Mouse (Mus musculus): ENCODE results near the gene Psors1c2. TPM values are rescaled to one million over a fixed set of nuclear protein-coding genes. Genes with fewer than 3 reads are reported as not detected.

Gene Psors1c2
- polyA plus RNA-seq, 1 experiment: 0.98 TPM

- DNase-seq (ENCODE audit: low read depth): no peak
- no peak for TF ChIP-seq CTCF (IDR thresholded peaks at IDR 0.05; ENCODE audit: borderline replicate concordance, extremely low read depth, insufficient read depth, insufficient read length)
- TF ChIP-seq POLR2A (IDR thresholded peaks at IDR 0.05; ENCODE audit: borderline replicate concordance, extremely low read depth, insufficient read depth, insufficient read length, poor library complexity, severe bottlenecking): no peak
These were observed 15.6 kb downstream of the Psors1c2 start for GRCm38 (mm10) chr17:35548636-35549035.

- DNase-seq (ENCODE audit: low read depth): peak; percentile 67
These were observed 16.6 kb downstream of the Psors1c2 start for GRCm38 (mm10) chr17:35549437-35550142.

GRCm38 (mm10) chr17:35550143-35550494, 17.1 kb downstream of the Psors1c2 start:
- DNase-seq (ENCODE audit: low read depth): no peak
- no peak for TF ChIP-seq POLR2A (IDR thresholded peaks at IDR 0.05; ENCODE audit: borderline replicate concordance, extremely low read depth, insufficient read depth, insufficient read length, poor library complexity, severe bottlenecking)

More at GRCm38 (mm10) chr17:35549437-35550142, 16.6 kb downstream of the Psors1c2 start:
- TF ChIP-seq POLR2A (IDR thresholded peaks at IDR 0.05; ENCODE audit: borderline replicate concordance, extremely low read depth, insufficient read depth, insufficient read length, poor library complexity, severe bottlenecking) (no peak), CTCF (IDR thresholded peaks at IDR 0.05; ENCODE audit: borderline replicate concordance, extremely low read depth, insufficient read depth, insufficient read length) (no peak)

GRCm38 (mm10) chr17:35550871-35551270, 17.9 kb downstream of the Psors1c2 start:
- TF ChIP-seq CTCF (IDR thresholded peaks at IDR 0.05; ENCODE audit: borderline replicate concordance, extremely low read depth, insufficient read depth, insufficient read length) (no peak), POLR2A (IDR thresholded peaks at IDR 0.05; ENCODE audit: borderline replicate concordance, extremely low read depth, insufficient read depth, insufficient read length, poor library complexity, severe bottlenecking) (no peak)
- DNase-seq (ENCODE audit: low read depth): no peak

GRCm38 (mm10) chr17:35551881-35552414, 18.9 kb downstream of the Psors1c2 start, which contains the start of gene Cdsn:
Cdsn (plus strand) TSS chr17:35552128.
- DNase-seq (ENCODE audit: low read depth): no peak
- TF ChIP-seq POLR2A (IDR thresholded peaks at IDR 0.05; ENCODE audit: borderline replicate concordance, extremely low read depth, insufficient read depth, insufficient read length, poor library complexity, severe bottlenecking) (no peak), CTCF (IDR thresholded peaks at IDR 0.05; ENCODE audit: borderline replicate concordance, extremely low read depth, insufficient read depth, insufficient read length) (no peak)

- no peak for DNase-seq (ENCODE audit: low read depth)
- TF ChIP-seq POLR2A (IDR thresholded peaks at IDR 0.05; ENCODE audit: borderline replicate concordance, extremely low read depth, insufficient read depth, insufficient read length, poor library complexity, severe bottlenecking) (no peak), CTCF (IDR thresholded peaks at IDR 0.05; ENCODE audit: borderline replicate concordance, extremely low read depth, insufficient read depth, insufficient read length) (no peak)
These were observed 21.3 kb downstream of the Psors1c2 start for GRCm38 (mm10) chr17:35554321-35554720.

GRCm38 (mm10) chr17:35554761-35555397, 21.9 kb downstream of the Psors1c2 start:
- DNase-seq (ENCODE audit: low read depth): no peak
- no peak for TF ChIP-seq POLR2A (IDR thresholded peaks at IDR 0.05; ENCODE audit: borderline replicate concordance, extremely low read depth, insufficient read depth, insufficient read length, poor library complexity, severe bottlenecking)
- TF ChIP-seq CTCF (IDR thresholded peaks at IDR 0.05; ENCODE audit: borderline replicate concordance, extremely low read depth, insufficient read depth, insufficient read length): no peak

- no peak for TF ChIP-seq CTCF (IDR thresholded peaks at IDR 0.05; ENCODE audit: borderline replicate concordance, extremely low read depth, insufficient read depth, insufficient read length)
- no peak for TF ChIP-seq POLR2A (IDR thresholded peaks at IDR 0.05; ENCODE audit: borderline replicate concordance, extremely low read depth, insufficient read depth, insufficient read length, poor library complexity, severe bottlenecking)
- no peak for DNase-seq (ENCODE audit: low read depth)
These were observed 23.3 kb downstream of the Psors1c2 start for GRCm38 (mm10) chr17:35556186-35556765.

GRCm38 (mm10) chr17:35556812-35557211, 23.8 kb downstream of the Psors1c2 start:
- peak; percentile 55 for DNase-seq (ENCODE audit: low read depth)
- TF ChIP-seq CTCF (IDR thresholded peaks at IDR 0.05; ENCODE audit: borderline replicate concordance, extremely low read depth, insufficient read depth, insufficient read length) (peak; percentile 72), POLR2A (IDR thresholded peaks at IDR 0.05; ENCODE audit: borderline replicate concordance, extremely low read depth, insufficient read depth, insufficient read length, poor library complexity, severe bottlenecking) (no peak)

- no peak for TF ChIP-seq POLR2A (IDR thresholded peaks at IDR 0.05; ENCODE audit: borderline replicate concordance, extremely low read depth, insufficient read depth, insufficient read length, poor library complexity, severe bottlenecking)
- no peak for TF ChIP-seq CTCF (IDR thresholded peaks at IDR 0.05; ENCODE audit: borderline replicate concordance, extremely low read depth, insufficient read depth, insufficient read length)
- DNase-seq (ENCODE audit: low read depth): no peak
These were observed 24.4 kb downstream of the Psors1c2 start for GRCm38 (mm10) chr17:35557351-35557750.

- TF ChIP-seq POLR2A (IDR thresholded peaks at IDR 0.05; ENCODE audit: borderline replicate concordance, extremely low read depth, insufficient read depth, insufficient read length, poor library complexity, severe bottlenecking) (no peak), CTCF (IDR thresholded peaks at IDR 0.05; ENCODE audit: borderline replicate concordance, extremely low read depth, insufficient read depth, insufficient read length) (no peak)
- DNase-seq (ENCODE audit: low read depth): no peak
These were observed 25.2 kb downstream of the Psors1c2 start for GRCm38 (mm10) chr17:35558216-35558615.

Measured in brain, embryonic 14.5 days (tissue).